Mouse (Mus musculus): ENCODE measurements around the gene Mmgt2. TPM values are rescaled to one million over a fixed set of nuclear protein-coding genes. Genes with fewer than 3 reads are reported as not detected.
"Not testable (repeated sequence)": the region's sequence is repeated elsewhere in the genome, so short reads cannot be mapped to it uniquely, and the experiment has no call there.

Gene Mmgt2
- polyA plus RNA-seq, 1 experiment from 2014 or later: 42.7 TPM

DNA sequence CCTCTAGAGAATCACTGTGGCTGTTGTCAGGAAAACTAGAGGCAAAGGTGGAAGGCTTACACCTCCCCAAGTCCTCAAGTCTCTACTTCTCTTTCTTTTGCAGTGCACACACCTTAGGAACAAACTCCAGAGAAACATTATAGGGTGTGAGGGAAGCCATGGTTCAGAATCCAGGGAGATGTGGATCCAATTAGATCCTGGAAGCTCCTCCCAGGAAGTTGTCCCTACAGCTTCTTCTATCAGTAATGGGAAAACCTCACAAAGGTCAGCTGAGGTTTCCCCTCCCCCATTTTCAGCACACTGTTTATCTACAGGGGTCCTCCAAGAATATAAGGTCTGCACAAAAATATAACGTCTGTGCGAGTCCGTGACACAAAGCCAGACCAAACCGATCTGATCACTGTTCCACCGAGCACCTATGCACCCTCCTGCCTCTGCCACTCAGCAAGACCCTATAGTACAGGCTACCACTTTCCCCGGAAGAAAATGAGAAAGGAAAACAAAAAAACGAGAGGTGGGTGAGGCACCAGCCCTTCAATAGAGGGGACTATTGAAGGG lies 1.4 kb upstream of the Mmgt2 start:
- DNase-seq: no peak
- H3K4me2 ChIP-seq: peak overlapping the region; percentile 94

DNA sequence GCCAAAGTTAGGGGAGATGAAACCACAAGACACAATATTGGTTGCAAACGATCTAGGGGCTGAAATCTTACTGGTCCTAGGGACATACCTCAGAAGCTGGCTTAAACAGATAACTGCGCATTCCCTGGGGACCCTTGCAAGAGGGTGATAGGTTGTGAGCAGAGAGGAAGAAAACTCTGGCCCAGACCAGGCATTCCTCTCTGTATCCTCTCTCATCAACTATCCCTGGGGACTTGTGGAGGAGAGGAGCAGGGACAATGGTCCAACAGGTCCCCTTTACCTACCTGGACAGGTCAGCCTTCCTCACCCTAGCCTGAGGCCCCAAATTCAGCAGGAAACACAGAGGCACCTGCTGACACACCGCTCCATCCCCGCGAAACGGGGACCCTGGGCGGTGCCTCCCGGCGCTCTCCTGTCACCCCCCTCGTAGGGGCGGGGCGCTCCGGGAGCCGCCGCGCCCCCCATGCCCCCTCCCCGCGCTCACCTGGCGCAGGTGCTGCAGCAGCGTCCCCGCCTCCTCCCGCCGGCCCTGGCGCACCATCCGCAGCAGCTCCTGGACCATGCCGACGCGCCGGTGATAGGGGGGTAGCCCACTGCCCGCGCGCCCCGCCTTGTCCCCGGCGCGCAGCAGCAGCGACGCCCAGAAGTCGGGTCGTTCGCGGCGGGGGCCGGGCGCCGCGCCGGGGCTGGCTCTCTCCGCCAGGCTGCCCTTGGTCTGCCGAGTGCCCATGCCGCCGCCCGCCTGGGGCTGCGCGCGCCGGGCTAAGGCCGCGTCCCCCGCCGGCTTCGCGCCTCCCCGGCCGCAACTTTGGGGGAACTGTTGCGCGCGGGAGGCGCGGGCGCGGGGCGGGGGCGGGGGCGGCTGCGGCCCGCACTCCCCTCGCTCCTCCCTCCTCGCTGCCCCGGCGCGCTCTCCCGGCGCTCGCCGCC lies 538 bp upstream of the Mmgt2 start, which contains the start of gene Lrrc75a:
TSS of gene Lrrc75a (minus strand) at position 863 of the 930 bp plus-strand sequence.
- peak within 1 kb of the TSS; percentile 75 for H3K4me3 ChIP-seq (ENCODE audit: low read depth, low read length)
- no peaks in the 10 kb centered on the region for H3K27me3 ChIP-seq (ENCODE audit: insufficient read depth, low read length)
- DNase-seq: no peak
- peak; percentile 62 for ATAC-seq (ENCODE audit: insufficient read depth)
- 0 out of 2 replicates have a peak, but pooled peaks cover 3% of the 10 kb centered on the region for H3K36me3 ChIP-seq (ENCODE audit: insufficient read depth)
- H3K9ac ChIP-seq: peak within 1 kb of the TSS; percentile 77
- H3K4me2 ChIP-seq: peak within 1 kb of the TSS; percentile 94
- WGBS: 1% methylated on average over 44 of the region's 86 CpGs
- peaks cover 33% of the 10 kb centered on the region for H3K4me1 ChIP-seq (ENCODE audit: insufficient read depth)
- TF ChIP-seq CTCF (IDR thresholded peaks at IDR 0.05; ENCODE audit: low read depth): no peak
- no peaks in the 10 kb centered on the region for H3K9me3 ChIP-seq (ENCODE audit: low read depth, low read length)
- peak within 1 kb of the TSS; percentile 89 for H3K27ac ChIP-seq (ENCODE audit: low read depth)

More for the DNA sequence above, 1.4 kb upstream of the Mmgt2 start:
- Histone ChIP-seq H3K4me1 (ENCODE audit: insufficient read depth) (peaks cover 33% of the 10 kb centered on the region), H3K27ac (ENCODE audit: low read depth) (peak overlapping the region; percentile 89), H3K36me3 (ENCODE audit: insufficient read depth) (0 out of 2 replicates have a peak, but pooled peaks cover under 1% of the 10 kb centered on the region), H3K4me3 (ENCODE audit: low read depth, low read length) (peak overlapping the region; percentile 75), H3K9ac (peak overlapping the region; percentile 77; the same call in 1 of the 2 replicates), H3K27me3 (ENCODE audit: insufficient read depth, low read length) (no peaks in the 10 kb centered on the region), H3K9me3 (ENCODE audit: low read depth, low read length) (no peaks in the 10 kb centered on the region)
- 41% methylated on average over 7 of the region's 7 CpGs for WGBS
- ATAC-seq (ENCODE audit: insufficient read depth): no peak
- no peak for TF ChIP-seq CTCF (IDR thresholded peaks at IDR 0.05; ENCODE audit: low read depth)

DNA sequence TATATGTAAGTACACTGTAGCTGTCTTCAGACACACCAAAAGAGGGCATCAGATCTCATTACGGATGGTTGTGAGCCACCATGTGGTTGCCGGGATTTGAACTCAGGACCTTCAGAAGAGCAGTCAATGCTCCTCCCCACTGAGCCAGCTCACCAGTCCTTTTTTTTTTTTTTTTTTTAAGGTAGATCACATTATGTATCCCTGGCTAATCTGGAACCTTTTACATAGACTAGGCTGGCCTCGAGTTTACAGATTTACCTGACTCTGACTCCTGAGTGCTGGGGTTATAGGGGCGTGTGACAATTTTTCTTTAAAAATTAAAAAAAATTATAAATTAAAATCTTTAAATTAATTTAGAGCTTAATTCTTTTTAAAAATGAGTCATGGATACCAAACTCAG lies 1.3 kb downstream of the Mmgt2 start:
- not testable (repeated sequence) for DNase-seq
- whole genome bisulfite sequencing: 77% methylated on average over 4 of the region's 4 CpGs
- peak overlapping the region; percentile 75 for H3K4me3 ChIP-seq (ENCODE audit: low read depth, low read length)

DNA sequence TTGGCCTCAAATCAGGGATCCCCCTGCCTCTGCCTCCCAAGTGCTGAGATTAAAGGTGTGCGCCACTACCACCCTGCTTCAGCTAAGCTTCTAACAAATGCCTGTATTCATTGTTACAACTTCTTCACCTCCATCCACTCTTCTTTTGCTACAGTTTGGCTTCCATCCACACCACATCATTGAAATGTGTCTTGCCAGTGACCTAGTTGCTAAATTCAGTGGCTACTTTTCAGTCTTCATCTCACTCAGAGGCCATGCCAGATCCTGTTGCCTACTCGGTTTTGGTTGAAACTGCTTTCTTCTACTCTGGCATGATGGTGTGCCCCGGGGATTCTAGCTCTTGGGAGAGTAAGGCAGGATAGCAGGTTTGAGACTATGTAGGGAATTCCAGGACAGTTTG lies 3.1 kb downstream of the Mmgt2 start:
- WGBS: 89% methylated on average over 3 of the region's 3 CpGs
- H3K36me3 ChIP-seq (ENCODE audit: insufficient read depth): 0 out of 2 replicates have a peak, but pooled peaks cover 5% of the 10 kb centered on the region
- ATAC-seq (ENCODE audit: insufficient read depth) (no peak), DNase-seq (no peak)
- H3K27me3 ChIP-seq (ENCODE audit: insufficient read depth, low read length): no peaks in the 10 kb centered on the region
- H3K9me3 ChIP-seq (ENCODE audit: low read depth, low read length): no peaks in the 10 kb centered on the region
- H3K27ac ChIP-seq (ENCODE audit: low read depth): no peak overlapping the region
- no peak for TF ChIP-seq CTCF (IDR thresholded peaks at IDR 0.05; ENCODE audit: low read depth)
- no peak overlapping the region for H3K4me3 ChIP-seq (ENCODE audit: low read depth, low read length)
- H3K9ac ChIP-seq: no peak overlapping the region
- peaks cover 3% of the 10 kb centered on the region for H3K4me1 ChIP-seq (ENCODE audit: insufficient read depth)
- no peak overlapping the region for H3K4me2 ChIP-seq

More for the DNA sequence above, 1.3 kb downstream of the Mmgt2 start:
- not testable (repeated sequence) for H3K36me3 ChIP-seq (ENCODE audit: insufficient read depth); H3K9me3 ChIP-seq (ENCODE audit: low read depth, low read length); H3K9ac ChIP-seq; H3K27me3 ChIP-seq (ENCODE audit: insufficient read depth, low read length); ATAC-seq (ENCODE audit: insufficient read depth)
- Histone ChIP-seq H3K4me2 (peak overlapping the region; percentile 94), H3K27ac (ENCODE audit: low read depth) (0 out of 2 replicates have a peak overlapping the region, but pooled peaks have one; percentile 89), H3K4me1 (ENCODE audit: insufficient read depth) (peaks cover 20% of the 10 kb centered on the region)

DNA sequence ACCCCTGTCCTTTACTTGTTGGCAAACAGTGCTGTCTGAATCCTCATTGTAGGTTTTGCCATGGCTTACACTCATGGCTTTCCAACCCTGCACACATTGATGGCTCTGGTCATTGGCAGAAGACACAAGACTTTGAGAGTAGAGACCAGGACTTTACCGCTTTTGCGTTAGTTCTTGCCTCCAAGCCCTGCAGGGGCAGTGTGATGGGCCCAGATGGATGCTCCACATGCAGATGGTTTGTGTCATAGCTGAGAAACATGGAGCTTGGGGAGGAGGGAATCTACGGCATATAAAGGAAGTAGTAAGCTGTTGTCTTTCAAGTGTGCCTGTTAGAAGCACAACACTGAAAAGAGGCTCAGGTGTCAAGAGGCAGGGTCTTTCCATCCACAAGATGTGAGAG lies 3.6 kb downstream of the Mmgt2 start:
- H3K27ac ChIP-seq (ENCODE audit: low read depth): no peak overlapping the region
- no peak for TF ChIP-seq CTCF (IDR thresholded peaks at IDR 0.05; ENCODE audit: low read depth)
- no peaks in the 10 kb centered on the region for H3K9me3 ChIP-seq (ENCODE audit: low read depth, low read length)
- H3K27me3 ChIP-seq (ENCODE audit: insufficient read depth, low read length): no peaks in the 10 kb centered on the region
- WGBS: 82% methylated on average over 3 of the region's 3 CpGs
- H3K4me2 ChIP-seq: no peak overlapping the region
- no peak overlapping the region for H3K4me3 ChIP-seq (ENCODE audit: low read depth, low read length)
- H3K4me1 ChIP-seq (ENCODE audit: insufficient read depth): no peaks in the 10 kb centered on the region
- no peak for ATAC-seq (ENCODE audit: insufficient read depth)
- H3K9ac ChIP-seq: no peak overlapping the region
- no peak for DNase-seq
- H3K36me3 ChIP-seq (ENCODE audit: insufficient read depth): 0 out of 2 replicates have a peak, but pooled peaks cover 5% of the 10 kb centered on the region

DNA sequence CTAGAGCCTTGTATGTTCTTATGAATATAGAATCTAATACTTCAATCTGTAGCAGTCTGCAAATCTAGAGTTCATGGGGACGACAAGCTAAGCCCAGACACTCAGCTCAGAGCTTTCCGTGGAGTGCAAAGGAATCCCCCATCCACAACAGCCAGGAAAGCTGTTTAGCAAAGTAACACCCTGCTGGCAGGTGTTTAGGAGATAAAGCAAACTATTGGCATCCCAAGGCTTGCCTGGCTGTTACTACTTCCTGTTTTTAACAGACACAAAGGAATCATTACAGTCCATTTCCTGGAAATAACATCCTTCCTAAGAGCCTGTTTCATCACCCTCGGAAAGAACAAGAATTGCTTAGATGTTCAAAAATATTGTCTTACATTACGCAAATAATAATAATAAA lies 12.4 kb downstream of the Mmgt2 start:
- Histone ChIP-seq H3K9ac (no peak overlapping the region), H3K27ac (ENCODE audit: low read depth) (no peak overlapping the region), H3K27me3 (ENCODE audit: insufficient read depth, low read length) (no peaks in the 10 kb centered on the region), H3K4me1 (ENCODE audit: insufficient read depth) (no peaks in the 10 kb centered on the region), H3K9me3 (ENCODE audit: low read depth, low read length) (no peaks in the 10 kb centered on the region), H3K4me3 (ENCODE audit: low read depth, low read length) (no peak overlapping the region), H3K4me2 (no peak overlapping the region), H3K36me3 (ENCODE audit: insufficient read depth) (no peaks in the 10 kb centered on the region)
- WGBS: 51% methylated on average over 4 of the region's 4 CpGs
- no peak for TF ChIP-seq CTCF (IDR thresholded peaks at IDR 0.05; ENCODE audit: low read depth)
- no peak for ATAC-seq (ENCODE audit: insufficient read depth)
- no peak for DNase-seq

DNA sequence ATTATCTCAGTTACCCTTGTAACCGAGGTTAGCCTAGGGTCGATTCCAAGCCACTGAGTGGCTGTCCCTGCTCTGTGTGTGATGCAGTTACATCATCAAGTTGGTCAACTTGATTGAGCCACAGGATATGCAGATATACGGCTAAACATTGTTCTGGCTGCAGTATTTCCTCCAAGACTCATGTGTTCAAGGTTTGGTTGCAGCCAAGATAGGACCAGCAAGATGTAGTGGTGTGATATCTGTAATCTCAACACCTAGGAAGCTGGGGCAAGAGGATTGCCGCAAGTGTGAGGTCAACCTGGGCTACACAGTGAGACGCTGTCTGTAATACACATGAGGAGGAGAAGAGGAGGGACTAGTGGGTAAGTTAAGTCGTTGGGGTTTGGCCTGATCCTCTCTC lies 15.8 kb downstream of the Mmgt2 start:
- TF ChIP-seq CTCF (IDR thresholded peaks at IDR 0.05; ENCODE audit: low read depth): no peak
- Histone ChIP-seq H3K27ac (ENCODE audit: low read depth) (no peak overlapping the region), H3K4me3 (ENCODE audit: low read depth, low read length) (no peak overlapping the region), H3K36me3 (ENCODE audit: insufficient read depth) (no peaks in the 10 kb centered on the region), H3K9me3 (ENCODE audit: low read depth, low read length) (no peaks in the 10 kb centered on the region), H3K4me2 (no peak overlapping the region), H3K9ac (no peak overlapping the region), H3K4me1 (ENCODE audit: insufficient read depth) (no peaks in the 10 kb centered on the region), H3K27me3 (ENCODE audit: insufficient read depth, low read length) (no peaks in the 10 kb centered on the region)
- no peak for DNase-seq
- no peak for ATAC-seq (ENCODE audit: insufficient read depth)
- 81% methylated on average over 6 of the region's 6 CpGs for WGBS
